Mouse (Mus musculus): ENCODE measurements around the gene Sart1. TPM values are rescaled to one million over a fixed set of nuclear protein-coding genes. Genes with fewer than 3 reads are reported as not detected.

The Sart1 gene
- polyA plus RNA-seq, 1 experiment: 65.0 TPM

GRCm38 (mm10) chr19:5341360-5341759 is 47.1 kb downstream of the Sart1 start:
- DNase-seq (ENCODE audit: low read depth): no peak
- TF ChIP-seq POLR2A (IDR thresholded peaks at IDR 0.05; ENCODE audit: borderline replicate concordance, extremely low read depth, insufficient read depth, insufficient read length, poor library complexity, severe bottlenecking): no peak
- no peak for TF ChIP-seq CTCF (IDR thresholded peaks at IDR 0.05; ENCODE audit: borderline replicate concordance, extremely low read depth, insufficient read depth, insufficient read length)

GRCm38 (mm10) chr19:5337975-5338374 is 50.5 kb downstream of the Sart1 start:
- TF ChIP-seq CTCF (IDR thresholded peaks at IDR 0.05; ENCODE audit: borderline replicate concordance, extremely low read depth, insufficient read depth, insufficient read length) (peak; percentile 78; the same call in 1 of the 2 replicates), POLR2A (IDR thresholded peaks at IDR 0.05; ENCODE audit: borderline replicate concordance, extremely low read depth, insufficient read depth, insufficient read length, poor library complexity, severe bottlenecking) (no peak)
- peak; percentile 71 for DNase-seq (ENCODE audit: low read depth)

GRCm38 (mm10) chr19:5335441-5335840 is 53.1 kb downstream of the Sart1 start, which contains the start of gene Catsper1:
TSS of gene Catsper1 (plus strand) at chr19:5335741.
- DNase-seq (ENCODE audit: low read depth): no peak
- no peak for TF ChIP-seq POLR2A (IDR thresholded peaks at IDR 0.05; ENCODE audit: borderline replicate concordance, extremely low read depth, insufficient read depth, insufficient read length, poor library complexity, severe bottlenecking)
- no peak for TF ChIP-seq CTCF (IDR thresholded peaks at IDR 0.05; ENCODE audit: borderline replicate concordance, extremely low read depth, insufficient read depth, insufficient read length)

GRCm38 (mm10) chr19:5334741-5335140 is 53.8 kb downstream of the Sart1 start:
- no peak for TF ChIP-seq POLR2A (IDR thresholded peaks at IDR 0.05; ENCODE audit: borderline replicate concordance, extremely low read depth, insufficient read depth, insufficient read length, poor library complexity, severe bottlenecking)
- TF ChIP-seq CTCF (IDR thresholded peaks at IDR 0.05; ENCODE audit: borderline replicate concordance, extremely low read depth, insufficient read depth, insufficient read length): no peak
- no peak for DNase-seq (ENCODE audit: low read depth)

- no peak for TF ChIP-seq POLR2A (IDR thresholded peaks at IDR 0.05; ENCODE audit: borderline replicate concordance, extremely low read depth, insufficient read depth, insufficient read length, poor library complexity, severe bottlenecking)
- no peak for TF ChIP-seq CTCF (IDR thresholded peaks at IDR 0.05; ENCODE audit: borderline replicate concordance, extremely low read depth, insufficient read depth, insufficient read length)
- no peak for DNase-seq (ENCODE audit: low read depth)
These were observed 60.5 kb downstream of the Sart1 start for GRCm38 (mm10) chr19:5327970-5328369.

Other genes with a start within 250 kb of the Sart1 start
- 50.2 and 71.6 TPM in 2 replicates for gene Pacs1, start 115.6 kb downstream of the Sart1 start, polyA plus RNA-seq (2012; rRNA removed)
- gene Sf3b2, start 93.2 kb downstream of the Sart1 start, polyA plus RNA-seq (2012; rRNA removed): 178 and 192 TPM in 2 replicates
- gene Gal3st3, start 90.4 kb downstream of the Sart1 start, polyA plus RNA-seq (2012; rRNA removed): 45.5 and 55.4 TPM in 2 replicates
- gene Catsper1, start 53.0 kb downstream of the Sart1 start, polyA plus RNA-seq (2012; rRNA removed): not detected in 2 replicates
- 1.3 and 1.6 TPM in 2 replicates for gene Cst6, start 39.1 kb downstream of the Sart1 start, polyA plus RNA-seq (2012; rRNA removed)
- gene Eif1ad, start 22.0 kb downstream of the Sart1 start, polyA plus RNA-seq (2012; rRNA removed): 37.2 and 38.4 TPM in 2 replicates
- gene Banf1, start 21.5 kb downstream of the Sart1 start, polyA plus RNA-seq (2012; rRNA removed): 181 and 258 TPM in 2 replicates
- gene Tsga10ip, start 13.8 kb upstream of the Sart1 start, polyA plus RNA-seq (2012; rRNA removed): 0.04 and 0.20 TPM in 2 replicates
- 224 and 257 TPM in 2 replicates for gene Drap1, start 36.3 kb upstream of the Sart1 start, polyA plus RNA-seq (2012; rRNA removed)
- gene AI837181, start 36.4 kb upstream of the Sart1 start, polyA plus RNA-seq (2012; rRNA removed): 86.4 and 106 TPM in 2 replicates
- not detected in 2 replicates for gene Fosl1, start 58.8 kb upstream of the Sart1 start, polyA plus RNA-seq (2012; rRNA removed)
- 9.6 and 12.1 TPM in 2 replicates for gene Ccdc85b, start 69.2 kb upstream of the Sart1 start, polyA plus RNA-seq (2012; rRNA removed)
- gene Fibp, start 71.9 kb upstream of the Sart1 start, polyA plus RNA-seq (2012; rRNA removed): 179 and 266 TPM in 2 replicates
- gene Ctsw, start 79.8 kb upstream of the Sart1 start, polyA plus RNA-seq (2012; rRNA removed): 2.9 and 3.7 TPM in 2 replicates
- 47.7 and 58.5 TPM in 2 replicates for gene Efemp2, start 85.3 kb upstream of the Sart1 start, polyA plus RNA-seq (2012; rRNA removed)
- gene Mus81, start 99.7 kb upstream of the Sart1 start, polyA plus RNA-seq (2012; rRNA removed): 46.4 and 73.2 TPM in 2 replicates
- 1,637 and 1,665 TPM in 2 replicates for gene Cfl1, start 101.8 kb upstream of the Sart1 start, polyA plus RNA-seq (2012; rRNA removed)
- gene 1700020D05Rik, start 115.1 kb upstream of the Sart1 start, polyA plus RNA-seq (2012; rRNA removed): 2.5 and 4.7 TPM in 2 replicates
- 92.3 and 123 TPM in 2 replicates for gene Snx32, start 121.8 kb upstream of the Sart1 start, polyA plus RNA-seq (2012; rRNA removed)
- gene Ovol1, start 171.9 kb upstream of the Sart1 start, polyA plus RNA-seq (2012; rRNA removed): 0.31 and 0.42 TPM in 2 replicates
- gene Ap5b1, start 179.3 kb upstream of the Sart1 start, polyA plus RNA-seq (2012; rRNA removed): 2.6 and 4.5 TPM in 2 replicates
- 62.0 and 111 TPM in 2 replicates for gene Rnaseh2c, start 213.2 kb upstream of the Sart1 start, polyA plus RNA-seq (2012; rRNA removed)
- gene Kat5, start 221.5 kb upstream of the Sart1 start, polyA plus RNA-seq (2012; rRNA removed): 163 and 181 TPM in 2 replicates
- gene Rela, start 248.8 kb upstream of the Sart1 start, polyA plus RNA-seq (2012; rRNA removed): 44.7 and 47.0 TPM in 2 replicates